Mouse (Mus musculus): ENCODE measurements at regions not wholly inside any gene's neighbourhood (a gene's known extent, or its start where the extent isn't known, plus 50 kb on each side); places are given as distances from the start of the nearest gene placed in this dataset.

DNA sequence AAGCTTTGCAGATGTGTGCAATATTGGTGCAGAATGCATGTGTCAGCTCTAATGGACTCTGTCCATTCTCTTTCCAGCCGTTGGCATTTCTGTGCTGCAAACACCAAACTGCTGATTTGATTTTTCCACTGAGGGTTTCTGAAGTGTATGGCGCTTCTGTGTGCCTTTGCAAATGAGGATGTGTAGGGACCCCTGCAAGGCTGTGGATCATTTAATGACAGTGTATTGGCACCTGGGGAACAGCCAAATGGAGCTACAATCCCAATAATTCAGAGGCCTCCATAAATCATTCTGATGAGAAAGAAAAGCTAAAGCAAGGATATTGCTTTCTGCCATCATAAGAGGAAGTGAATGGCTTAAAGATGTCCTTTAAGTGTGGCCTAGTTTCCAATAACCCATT is 305.9 kb upstream of the Pkdcc start:
- TF ChIP-seq POLR2A (IDR thresholded peaks at IDR 0.05; ENCODE audit: borderline replicate concordance, low read depth, low read length) (no peak), CTCF (IDR thresholded peaks at IDR 0.05; ENCODE audit: low read depth, low read length) (no peak)

Data from bone marrow macrophage, adult 2 months (primary cell).